Mouse (Mus musculus) hindbrain, embryonic 12.5 days (tissue): ENCODE measurements at regions not wholly inside any gene's neighbourhood (a gene's known extent, or its start where the extent isn't known, plus 50 kb on each side); places are given as distances from the start of the nearest gene placed in this dataset.
A peak's percentile ranks its signal among the peaks of the same experiment; 100 is the strongest.

Experiments used
- ATAC-seq: fragments of 200-750 bp; cut with Nextera tagmentation; 2 replicates; pipeline ENCODE4 v1.8.0; 2017; ENCODE audit warnings: moderate TSS enrichment; ENCODE audit not compliant: low FRiP score
- H3K27ac ChIP-seq: fragments of 300-500 bp; sonication (generic); 2 replicates; pipeline ENCODE4 v1.5.1; 2016; ENCODE audit warnings: mild to moderate bottlenecking
- H3K27me3 ChIP-seq: fragments of 300-500 bp; sonication (generic); 2 replicates; pipeline ENCODE4 v1.6.1; 2016; ENCODE audit warnings: mild to moderate bottlenecking
- H3K36me3 ChIP-seq: fragments of 300-500 bp; sonication (generic); 2 replicates; pipeline ENCODE4 v1.6.1; 2016; ENCODE audit warnings: mild to moderate bottlenecking
- H3K4me1 ChIP-seq: fragments of 300-500 bp; sonication (generic); 2 replicates; pipeline ENCODE4 v1.6.1; 2016
- H3K4me2 ChIP-seq: fragments of 300-500 bp; sonication (generic); replicated peaks from 2 replicates; pipeline ENCODE4 v1.6.1; 2016; ENCODE audit warnings: mild to moderate bottlenecking
- H3K4me3 ChIP-seq: fragments of 300-500 bp; sonication (generic); 2 replicates; pipeline ENCODE4 v1.5.1; 2016; ENCODE audit warnings: mild to moderate bottlenecking
- H3K9ac ChIP-seq: fragments of 300-500 bp; sonication (generic); 2 replicates; pipeline ENCODE4 v1.6.1; 2016; ENCODE audit warnings: mild to moderate bottlenecking, moderate library complexity
- H3K9me3 ChIP-seq: fragments of 300-500 bp; sonication (generic); replicated peaks from 2 replicates; pipeline ENCODE4 v1.6.1; 2016; ENCODE audit warnings: mild to moderate bottlenecking
- WGBS: fragments of 180-500 bp; shearing (Covaris S2); methylation state at CpG from one replicate; pipeline ENCODE4 v1.1.7; 2016; 5-methylcytosine and 5-hydroxymethylcytosine counted together

DNA sequence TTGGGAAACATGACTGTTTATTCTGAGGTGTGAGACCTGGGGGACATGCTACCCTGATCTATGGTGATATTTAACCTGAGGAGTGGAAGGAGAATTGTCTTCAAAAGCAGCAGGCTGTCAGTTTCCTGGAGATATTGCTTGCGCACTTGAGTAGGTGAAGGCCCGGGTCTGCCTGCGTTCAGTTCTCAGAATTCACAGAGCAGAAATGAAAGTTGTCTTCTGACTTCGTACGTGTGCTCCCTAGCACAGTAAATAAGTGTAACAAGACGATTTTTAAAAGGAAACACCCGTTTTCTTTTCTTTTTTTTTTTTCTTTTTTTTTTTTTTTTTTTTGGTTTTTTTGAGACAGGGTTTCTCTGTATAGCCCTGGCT is 74.4 kb downstream of the Zfp281 start:
- Histone ChIP-seq H3K4me2 (no peak overlapping the region), H3K9me3 (no peaks in the 10 kb centered on the region), H3K36me3 (no peaks in the 10 kb centered on the region), H3K4me1 (no peaks in the 10 kb centered on the region), H3K4me3 (no peak overlapping the region), H3K27ac (no peak overlapping the region), H3K9ac (no peak overlapping the region), H3K27me3 (no peaks in the 10 kb centered on the region)
- WGBS = 79% methylated on average over 7 of the region's 7 CpGs
- ATAC-seq = no peak

GRCm38 (mm10) chr1:136699571-136699970 is 74.9 kb downstream of the Zfp281 start:
- Histone ChIP-seq H3K27ac (no peak overlapping the region), H3K4me1 (no peaks in the 10 kb centered on the region), H3K36me3 (no peaks in the 10 kb centered on the region), H3K4me2 (no peak overlapping the region), H3K27me3 (no peaks in the 10 kb centered on the region), H3K4me3 (no peak overlapping the region), H3K9ac (no peak overlapping the region), H3K9me3 (no peaks in the 10 kb centered on the region)
- ATAC-seq = no peak
- WGBS = 90% methylated on average over 8 of the region's 8 CpGs

- Histone ChIP-seq H3K4me1 (peaks cover 5% of the 10 kb centered on the region; the same call in 1 of the 2 replicates), H3K4me3 (no peak overlapping the region), H3K4me2 (no peak overlapping the region), H3K36me3 (no peaks in the 10 kb centered on the region), H3K9ac (no peak overlapping the region), H3K27ac (no peak overlapping the region), H3K27me3 (peaks cover 3% of the 10 kb centered on the region; the same call in 1 of the 2 replicates), H3K9me3 (no peaks in the 10 kb centered on the region)
- no peak for ATAC-seq
- 96% methylated on average over 5 of the region's 5 CpGs for WGBS
Observed at GRCm38 (mm10) chr1:136704139-136704538, 79.4 kb downstream of the Zfp281 start.

- Histone ChIP-seq H3K9me3 (no peaks in the 10 kb centered on the region), H3K4me2 (no peak overlapping the region), H3K4me3 (no peak overlapping the region), H3K27ac (no peak overlapping the region), H3K9ac (no peak overlapping the region), H3K4me1 (peaks cover 5% of the 10 kb centered on the region; the same call in 1 of the 2 replicates), H3K36me3 (no peaks in the 10 kb centered on the region), H3K27me3 (peaks cover 3% of the 10 kb centered on the region; the same call in 1 of the 2 replicates)
- 41% methylated on average over 8 of the region's 8 CpGs for WGBS
- 0 out of 2 replicates have a peak, but pooled peaks have one; percentile 46 for ATAC-seq
Observed at GRCm38 (mm10) chr1:136706509-136706908, 81.8 kb downstream of the Zfp281 start.

- Histone ChIP-seq H3K4me3 (no peak overlapping the region), H3K27ac (no peak overlapping the region), H3K36me3 (no peaks in the 10 kb centered on the region), H3K4me2 (no peak overlapping the region), H3K27me3 (peaks cover 3% of the 10 kb centered on the region; the same call in 1 of the 2 replicates), H3K9ac (no peak overlapping the region), H3K4me1 (peaks cover 5% of the 10 kb centered on the region; the same call in 1 of the 2 replicates), H3K9me3 (no peaks in the 10 kb centered on the region)
- no peak for ATAC-seq
- whole genome bisulfite sequencing = 89% methylated on average over 8 of the region's 8 CpGs
Observed at GRCm38 (mm10) chr1:136707394-136707793, 82.7 kb downstream of the Zfp281 start.

DNA sequence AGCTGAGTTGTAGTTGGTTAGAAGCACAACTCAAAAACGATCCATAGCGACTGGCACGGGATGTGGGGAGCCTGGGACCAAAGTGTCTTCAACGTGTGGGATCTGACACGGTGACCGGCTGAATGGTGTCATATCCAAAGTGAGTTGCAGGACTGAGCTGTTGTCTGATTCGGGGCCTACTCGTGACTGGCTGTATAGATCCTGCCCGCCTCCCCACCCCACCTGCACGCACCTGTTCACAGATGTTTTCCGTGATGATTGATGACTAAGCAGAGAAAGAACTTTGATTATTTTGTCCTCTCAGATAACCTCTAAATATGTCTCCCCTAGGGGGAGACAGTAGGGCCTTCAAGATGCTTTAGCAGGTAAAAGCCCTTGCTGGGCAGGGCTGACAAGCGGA is 83.2 kb downstream of the Zfp281 start:
- no peak overlapping the region for H3K4me2 ChIP-seq
- ATAC-seq = no peak
- H3K27ac ChIP-seq = no peak overlapping the region
- peaks cover 3% of the 10 kb centered on the region; the same call in 1 of the 2 replicates for H3K27me3 ChIP-seq
- no peak overlapping the region for H3K9ac ChIP-seq
- no peaks in the 10 kb centered on the region for H3K9me3 ChIP-seq
- H3K4me1 ChIP-seq = peaks cover 5% of the 10 kb centered on the region; the same call in 1 of the 2 replicates
- no peaks in the 10 kb centered on the region for H3K36me3 ChIP-seq
- WGBS = 97% methylated on average over 12 of the region's 12 CpGs
- H3K4me3 ChIP-seq = no peak overlapping the region

- Histone ChIP-seq H3K9ac (no peak overlapping the region), H3K9me3 (no peaks in the 10 kb centered on the region), H3K27ac (no peak overlapping the region), H3K36me3 (no peaks in the 10 kb centered on the region), H3K27me3 (peaks cover 3% of the 10 kb centered on the region; the same call in 1 of the 2 replicates), H3K4me2 (no peak overlapping the region), H3K4me3 (no peak overlapping the region), H3K4me1 (peaks cover 5% of the 10 kb centered on the region; the same call in 1 of the 2 replicates)
- no peak for ATAC-seq
- 77% methylated on average over 4 of the region's 4 CpGs for WGBS
Observed at GRCm38 (mm10) chr1:136710196-136710595, 85.5 kb downstream of the Zfp281 start.

GRCm38 (mm10) chr1:136711243-136711642 is 86.5 kb downstream of the Zfp281 start:
- Histone ChIP-seq H3K9me3 (no peaks in the 10 kb centered on the region), H3K9ac (no peak overlapping the region), H3K4me2 (no peak overlapping the region), H3K36me3 (no peaks in the 10 kb centered on the region), H3K4me3 (no peak overlapping the region), H3K27ac (no peak overlapping the region), H3K27me3 (peaks cover 3% of the 10 kb centered on the region; the same call in 1 of the 2 replicates), H3K4me1 (peaks cover 5% of the 10 kb centered on the region; the same call in 1 of the 2 replicates)
- WGBS = 86% methylated on average over 7 of the region's 7 CpGs
- ATAC-seq = no peak

- Histone ChIP-seq H3K4me1 (peaks cover 7% of the 10 kb centered on the region), H3K9me3 (no peaks in the 10 kb centered on the region), H3K4me2 (no peak overlapping the region), H3K27ac (no peak overlapping the region), H3K27me3 (no peaks in the 10 kb centered on the region), H3K9ac (no peak overlapping the region), H3K4me3 (no peak overlapping the region), H3K36me3 (no peaks in the 10 kb centered on the region)
- WGBS = 76% methylated on average over 4 of the region's 4 CpGs
- no peak for ATAC-seq
Observed at GRCm38 (mm10) chr1:136714077-136714476, 89.4 kb downstream of the Zfp281 start.

GRCm38 (mm10) chr1:136714987-136715386 is 90.3 kb downstream of the Zfp281 start:
- Histone ChIP-seq H3K4me1 (peaks cover 7% of the 10 kb centered on the region), H3K9ac (no peak overlapping the region), H3K9me3 (no peaks in the 10 kb centered on the region), H3K27me3 (no peaks in the 10 kb centered on the region), H3K4me3 (no peak overlapping the region), H3K4me2 (no peak overlapping the region), H3K27ac (no peak overlapping the region), H3K36me3 (no peaks in the 10 kb centered on the region)
- ATAC-seq = no peak
- WGBS = 83% methylated on average over 11 of the region's 11 CpGs

DNA sequence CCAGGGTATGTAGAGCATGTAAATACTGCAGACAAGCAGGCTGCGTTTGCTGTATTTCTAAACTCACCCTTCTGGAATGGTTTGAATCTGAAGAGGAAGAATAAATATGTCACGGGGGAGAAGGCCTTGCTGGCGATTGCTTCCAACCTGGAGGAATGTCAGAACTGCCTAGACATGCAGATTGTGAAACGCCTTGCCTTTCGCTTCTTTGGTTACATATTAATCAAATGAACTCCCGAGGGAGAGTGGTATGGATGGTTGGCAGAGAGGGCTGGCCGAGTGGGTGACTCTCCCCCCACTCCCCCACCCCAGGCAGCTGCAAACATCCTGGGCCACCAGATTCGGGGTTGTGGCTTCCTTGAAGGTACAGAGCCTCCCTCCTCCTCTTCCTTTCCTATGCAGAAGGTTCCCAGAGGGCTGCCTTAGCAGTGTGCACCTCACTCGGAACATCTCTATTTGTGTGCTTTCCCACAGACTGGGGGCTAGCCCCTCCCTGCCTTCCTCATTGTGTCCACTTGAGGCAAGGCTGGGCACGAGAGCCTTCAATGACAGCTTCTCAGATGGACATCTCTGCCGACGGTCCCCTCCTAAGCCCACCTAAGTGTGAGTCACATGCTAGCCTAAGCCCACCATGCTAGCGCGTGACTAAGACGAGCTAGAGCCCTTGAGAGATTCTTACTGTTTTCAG is 93.3 kb downstream of the Zfp281 start:
- Histone ChIP-seq H3K27me3 (no peaks in the 10 kb centered on the region), H3K27ac (0 out of 2 replicates have a peak overlapping the region, but pooled peaks have one; percentile 5), H3K4me1 (peaks cover 7% of the 10 kb centered on the region), H3K9ac (no peak overlapping the region), H3K36me3 (no peaks in the 10 kb centered on the region), H3K9me3 (no peaks in the 10 kb centered on the region), H3K4me2 (no peak overlapping the region), H3K4me3 (no peak overlapping the region)
- 53% methylated on average over 15 of the region's 15 CpGs for WGBS
- ATAC-seq = no peak

DNA sequence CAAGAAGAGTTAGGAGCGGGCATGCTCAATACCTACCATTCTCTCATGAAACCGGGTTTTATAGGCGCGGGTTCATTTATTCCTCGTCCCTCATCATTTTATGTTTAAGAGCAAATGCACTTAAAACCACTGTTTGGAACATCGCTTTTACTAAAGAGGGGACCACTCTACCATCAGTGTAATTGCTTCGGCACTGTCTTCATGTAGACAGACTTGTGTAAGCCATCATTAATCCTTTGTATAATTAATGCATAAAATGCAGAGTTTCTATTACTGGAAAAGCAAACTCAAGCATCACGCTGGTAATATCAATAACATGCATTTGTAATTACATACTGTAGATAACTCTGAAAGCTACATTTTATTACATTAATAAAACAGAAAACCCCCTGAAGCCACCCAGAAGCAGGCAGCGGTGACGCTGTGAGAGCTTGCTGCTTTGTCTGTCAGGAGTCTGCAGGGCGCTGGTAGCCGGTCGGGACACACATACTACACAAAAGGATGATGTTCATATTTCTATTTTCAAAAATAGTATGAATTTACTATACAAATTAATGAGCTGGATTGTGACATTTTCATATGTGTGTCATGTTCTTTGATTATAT is 99.2 kb downstream of the Zfp281 start:
- H3K4me1 ChIP-seq = no peaks in the 10 kb centered on the region; the same call in 1 of the 2 replicates
- H3K9ac ChIP-seq = no peak overlapping the region
- H3K4me2 ChIP-seq = no peak overlapping the region
- 93% methylated on average over 13 of the region's 13 CpGs for WGBS
- H3K27ac ChIP-seq = no peak overlapping the region
- no peaks in the 10 kb centered on the region for H3K36me3 ChIP-seq
- no peak overlapping the region for H3K4me3 ChIP-seq
- no peaks in the 10 kb centered on the region for H3K9me3 ChIP-seq
- ATAC-seq = no peak
- no peaks in the 10 kb centered on the region for H3K27me3 ChIP-seq

GRCm38 (mm10) chr1:136725242-136725641 is 100.5 kb downstream of the Zfp281 start:
- no peak overlapping the region for H3K9ac ChIP-seq
- no peaks in the 10 kb centered on the region for H3K36me3 ChIP-seq
- no peak overlapping the region for H3K4me2 ChIP-seq
- H3K27ac ChIP-seq = no peak overlapping the region
- WGBS = 69% methylated on average over 4 of the region's 4 CpGs
- no peaks in the 10 kb centered on the region for H3K27me3 ChIP-seq
- no peak overlapping the region for H3K4me3 ChIP-seq
- H3K9me3 ChIP-seq = no peaks in the 10 kb centered on the region
- no peak for ATAC-seq
- no peaks in the 10 kb centered on the region; the same call in 1 of the 2 replicates for H3K4me1 ChIP-seq
